Mouse (Mus musculus) heart, postnatal 10 days (tissue): ENCODE measurements around the gene Gatad2b. TPM values are rescaled to one million over a fixed set of nuclear protein-coding genes. Genes with fewer than 3 reads are reported as not detected.
"Not testable (repeated sequence)": the region's sequence is repeated elsewhere in the genome, so short reads cannot be mapped to it uniquely, and the experiment has no call there.

Experiments used
- DNase-seq, 2 experiments: peaks; one replicate each; pipeline ENCODE4 v3.0.0; 2021
- intact Hi-C: fragments of 180-260 bp; cut with DNase I; formaldehyde crosslinking; loops from one replicate; pipeline ENCODE4 v1.15.1; 2025
- total RNA-seq, 2 experiments: library from RNA; stranded (reverse); gene quantifications; 2 replicates each; pipeline ENCODE4 v1.2.3; 2021

The Gatad2b gene
- total RNA-seq, 2 experiments from 2014 or later, result 56.6 to 59.5 TPM

DNA sequence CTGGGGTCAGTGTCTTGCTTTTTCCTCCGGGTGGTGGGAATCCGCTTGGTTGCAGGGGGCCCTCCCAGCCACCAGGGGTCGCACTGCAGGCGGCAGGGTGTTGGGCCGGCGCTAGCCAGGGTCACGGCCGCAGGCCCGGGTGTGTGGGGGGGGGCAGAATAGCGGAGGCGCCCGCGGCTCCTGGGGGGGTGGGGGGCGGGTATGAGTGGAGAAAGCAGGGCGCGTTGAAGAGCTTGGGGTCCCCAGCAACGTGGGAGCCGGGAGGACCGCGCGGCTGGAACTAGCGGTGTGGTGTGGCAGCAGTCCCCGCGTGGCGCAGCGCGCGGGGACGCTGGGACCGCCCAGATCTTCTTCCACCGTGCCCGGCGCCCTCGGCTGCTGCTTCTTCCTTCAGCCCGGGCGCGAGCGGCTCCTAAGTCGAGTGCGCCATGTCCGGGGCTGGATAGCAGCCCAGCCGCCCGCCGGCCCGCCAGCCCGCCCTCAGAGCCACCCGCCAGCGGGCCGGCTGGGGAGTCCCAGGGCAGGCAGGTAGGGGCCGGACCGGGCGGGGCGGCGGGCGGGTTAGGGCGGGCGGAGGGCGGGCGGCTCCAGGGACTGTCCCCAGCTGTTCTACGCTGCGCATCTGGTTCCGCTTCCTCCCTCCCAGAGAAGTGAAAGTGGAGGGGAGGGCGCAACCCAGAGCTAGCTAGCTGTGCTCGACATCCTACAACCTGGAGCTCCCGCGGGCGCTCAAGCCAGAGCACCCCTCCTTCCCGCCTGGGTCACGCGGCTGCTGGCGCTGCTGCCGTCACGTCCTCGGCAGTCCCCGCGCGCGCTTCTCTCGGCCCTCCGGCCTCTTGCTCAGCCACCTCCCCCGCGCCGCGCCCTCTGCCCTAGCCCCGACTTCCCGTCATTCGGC is 27.7 kb upstream of the Gatad2b start, which contains the start of gene Dennd4b:
Gene Dennd4b, plus strand, starts transcription at position 152 of the 898 bp plus-strand sequence.
- peak; percentile 94 to 97 for DNase-seq
- intact Hi-C loops, result loop anchor here (1.0 kb wide), 2 partner anchors 27 to 108 kb away; no protein-coding TSS in a partner anchor

DNA sequence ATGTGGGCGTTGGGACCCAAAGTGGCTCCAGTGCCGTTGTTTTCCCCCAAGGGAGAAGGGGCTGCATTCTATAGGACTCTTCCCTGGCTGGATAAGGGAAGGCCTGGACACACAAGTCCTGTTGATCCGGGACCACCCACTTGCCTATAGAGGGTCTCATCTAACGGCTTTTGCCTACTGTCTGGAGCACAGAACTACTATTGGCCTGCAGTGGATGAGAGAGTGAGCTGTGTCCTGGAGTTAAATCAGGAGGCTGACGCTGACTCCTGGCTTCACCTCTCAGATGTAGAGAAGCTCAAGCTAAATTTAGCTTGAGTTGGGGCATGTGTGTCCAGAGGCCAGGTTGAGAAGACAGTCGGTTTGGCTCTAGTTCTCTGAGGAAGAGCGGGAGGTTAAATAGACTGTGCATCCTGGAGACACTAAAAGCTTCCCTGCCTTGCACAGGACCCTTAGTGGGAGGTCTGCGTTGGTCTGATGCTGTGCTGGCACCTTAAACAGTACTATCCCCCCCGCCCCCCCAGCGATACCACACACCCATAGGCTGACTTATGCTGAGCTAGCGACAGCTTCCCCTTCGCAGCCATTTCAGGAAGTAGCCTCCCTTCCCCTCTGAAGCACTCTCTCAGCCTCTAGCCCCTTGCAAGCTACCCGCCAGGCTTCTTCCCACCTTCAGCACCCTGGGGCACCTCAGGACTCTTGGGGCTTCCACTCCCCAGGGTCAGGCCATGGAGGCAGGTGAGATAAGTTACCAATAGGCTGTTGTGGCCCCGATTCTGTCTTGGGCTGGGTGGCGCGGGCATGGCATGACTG is 26.8 kb upstream of the Gatad2b start:
- peak; percentile 54 to 83 for DNase-seq

DNA sequence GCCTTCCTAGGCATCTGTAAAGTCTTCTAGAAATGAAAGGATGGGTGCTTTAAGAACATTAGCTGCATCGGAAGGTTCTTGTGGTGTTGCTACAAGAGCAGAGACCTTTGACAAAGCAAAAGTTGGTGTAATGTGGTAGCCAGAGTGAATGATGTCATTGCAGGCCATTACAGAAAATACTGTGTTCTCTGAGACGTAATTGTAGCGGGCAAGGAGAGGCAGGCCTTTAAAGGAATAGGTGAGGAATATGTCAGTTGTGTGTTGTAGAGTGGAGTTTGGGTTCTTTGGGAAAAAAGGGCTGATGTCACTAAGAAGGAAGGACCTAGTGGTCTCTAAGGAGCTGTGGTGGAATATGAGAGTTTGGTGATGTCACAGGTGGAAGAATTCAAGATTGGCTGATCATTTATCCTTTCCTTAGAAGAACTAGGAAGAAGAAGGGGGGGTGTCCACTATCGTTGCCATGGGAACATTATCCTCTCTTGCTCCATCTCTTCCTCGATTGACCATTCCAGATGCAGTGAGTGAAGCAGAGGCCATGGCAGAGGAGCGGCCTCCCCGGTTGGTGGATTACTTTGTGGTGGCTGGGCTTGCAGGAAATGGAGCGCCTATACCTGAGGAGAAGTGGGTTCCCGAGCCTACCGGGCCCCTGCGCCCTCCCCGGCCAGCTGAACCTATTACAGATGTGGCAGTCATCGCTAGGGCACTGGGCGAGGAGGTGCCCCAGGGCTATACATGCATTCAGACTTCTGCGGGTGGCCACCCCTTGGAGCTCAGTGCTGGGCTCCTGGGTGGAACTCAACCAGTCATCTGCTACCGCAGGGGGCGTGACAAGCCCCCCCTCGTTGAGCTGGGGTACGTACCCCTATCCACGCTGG is 25.8 kb upstream of the Gatad2b start:
- intact Hi-C loops, result no loop called here
- DNase-seq, result no peak

More for the DNA sequence above, 26.8 kb upstream of the Gatad2b start:
- intact Hi-C loops, result loop anchor here (1.0 kb wide), 2 partner anchors 26 to 107 kb away; no protein-coding TSS in a partner anchor

DNA sequence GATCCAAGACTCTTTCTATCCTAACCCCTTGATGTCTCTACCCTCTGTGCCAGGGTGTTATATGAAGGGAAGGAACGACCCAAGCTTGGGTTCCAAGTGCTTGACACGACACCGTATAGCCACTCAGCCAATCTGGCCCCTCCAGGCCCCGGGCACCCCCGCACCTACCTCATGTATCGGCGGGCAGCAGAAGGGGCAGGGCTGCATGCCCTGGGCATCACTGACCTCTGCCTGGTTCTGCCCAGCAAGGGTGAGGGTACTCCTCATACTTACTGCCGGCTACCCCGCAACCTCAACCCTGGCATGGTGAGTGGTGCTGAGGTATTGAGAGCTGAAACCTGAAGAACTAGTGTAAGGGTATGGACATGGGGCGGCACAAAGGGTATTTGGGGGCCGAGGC is 24.8 kb upstream of the Gatad2b start:
- intact Hi-C loops, result no loop called here
- no peak for DNase-seq

DNA sequence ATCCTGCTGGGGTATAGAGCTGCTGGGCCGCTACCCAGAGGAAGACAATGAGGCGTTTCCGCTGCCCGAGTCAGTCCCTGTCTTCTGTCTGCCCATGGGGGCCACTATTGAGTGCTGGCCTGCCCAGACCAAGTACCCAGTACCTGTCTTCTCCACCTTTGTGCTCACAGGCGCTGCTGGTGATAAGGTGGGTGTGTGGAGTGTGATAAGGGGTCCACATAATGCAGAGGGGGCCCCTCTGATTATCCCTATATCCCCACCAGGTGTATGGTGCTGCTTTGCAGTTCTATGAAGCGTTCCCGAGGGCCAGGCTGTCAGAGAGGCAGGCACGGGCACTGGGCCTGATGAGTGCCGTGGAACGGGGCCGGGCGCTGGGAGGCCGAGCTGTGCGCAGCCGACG is 24.0 kb upstream of the Gatad2b start:
- intact Hi-C loops, result no loop called here
- no peak for DNase-seq

DNA sequence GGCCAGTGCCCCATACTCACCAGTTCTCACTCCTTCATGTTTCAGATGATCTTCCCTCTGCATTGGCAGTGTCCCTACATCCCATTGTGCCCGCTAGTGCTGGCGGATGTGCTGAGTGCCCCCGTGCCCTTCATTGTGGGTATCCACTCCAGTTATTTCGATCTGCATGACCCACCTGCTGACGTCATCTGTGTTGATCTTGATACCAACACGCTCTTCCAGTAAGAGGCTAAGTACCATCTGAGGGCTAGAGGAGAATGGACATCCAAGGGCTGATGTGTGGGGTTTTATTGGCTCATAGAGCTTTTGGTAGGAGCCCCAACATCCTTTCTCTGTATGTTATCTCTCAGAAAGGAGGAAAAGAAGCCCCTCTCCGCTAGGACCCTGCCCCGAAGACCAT is 22.2 kb upstream of the Gatad2b start:
- no peak for DNase-seq
- intact Hi-C loops, result no loop called here

DNA sequence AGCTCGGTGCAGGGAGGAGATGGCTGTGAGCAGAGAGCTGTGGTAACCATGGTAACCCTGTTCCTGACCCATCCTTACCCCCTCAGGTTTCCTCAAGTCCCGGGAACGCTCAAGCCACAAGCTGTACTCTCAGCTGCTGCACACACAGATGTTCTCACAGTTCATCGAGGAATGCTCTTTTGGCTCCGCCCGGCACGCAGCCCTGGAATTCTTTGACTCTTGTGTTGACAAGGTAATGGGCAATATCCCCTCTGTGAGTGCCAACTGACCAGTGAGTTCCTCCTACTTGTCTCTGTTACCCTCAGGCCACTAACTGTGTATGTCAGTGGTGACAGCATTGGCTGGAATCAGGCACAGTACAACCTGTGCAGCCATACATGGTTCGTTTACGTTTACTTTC is 20.8 kb upstream of the Gatad2b start:
- no peak for DNase-seq
- intact Hi-C loops, result no loop called here

DNA sequence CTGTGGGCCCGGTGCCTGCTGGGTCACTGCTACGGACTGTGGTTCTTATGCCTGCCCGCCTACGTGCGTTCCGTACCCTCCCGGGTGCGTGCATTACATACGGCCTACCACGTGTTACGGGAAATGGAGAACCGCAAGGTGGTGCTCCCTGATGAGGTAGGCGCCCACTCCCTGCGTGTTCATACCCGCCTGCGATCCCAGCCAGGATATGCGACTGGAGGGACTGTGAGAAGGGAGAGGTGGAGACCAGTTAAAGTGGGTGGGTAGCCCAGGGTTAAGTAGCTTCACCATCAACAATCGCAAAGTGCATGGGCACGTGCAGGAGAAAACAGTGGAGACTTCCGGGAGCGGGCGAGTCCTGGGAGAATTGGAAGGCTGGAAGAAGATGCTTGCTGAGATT is 19.1 kb upstream of the Gatad2b start:
- no peak for DNase-seq
- intact Hi-C loops, result no loop called here

DNA sequence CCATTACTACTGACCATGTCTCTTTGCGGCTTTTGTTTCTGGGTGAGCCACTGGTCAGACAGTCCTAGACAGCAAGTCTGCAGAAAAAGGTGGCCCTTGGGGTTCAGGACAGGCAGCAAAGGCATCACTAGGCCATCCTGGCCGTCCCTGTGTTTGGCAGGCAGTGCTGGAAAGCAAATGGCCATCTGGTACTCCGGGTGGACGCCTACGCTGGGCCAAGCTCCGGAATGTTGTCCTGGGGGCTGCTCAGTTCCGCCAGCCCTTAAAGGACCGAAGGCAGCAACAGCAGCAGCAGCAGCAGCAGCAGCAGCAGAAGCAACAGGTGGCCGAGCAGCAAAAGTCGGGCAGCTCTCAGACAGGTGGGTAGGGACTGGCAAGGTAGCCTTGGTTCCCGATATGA is 17.7 kb upstream of the Gatad2b start:
- intact Hi-C loops, result no loop called here
- no peak for DNase-seq

DNA sequence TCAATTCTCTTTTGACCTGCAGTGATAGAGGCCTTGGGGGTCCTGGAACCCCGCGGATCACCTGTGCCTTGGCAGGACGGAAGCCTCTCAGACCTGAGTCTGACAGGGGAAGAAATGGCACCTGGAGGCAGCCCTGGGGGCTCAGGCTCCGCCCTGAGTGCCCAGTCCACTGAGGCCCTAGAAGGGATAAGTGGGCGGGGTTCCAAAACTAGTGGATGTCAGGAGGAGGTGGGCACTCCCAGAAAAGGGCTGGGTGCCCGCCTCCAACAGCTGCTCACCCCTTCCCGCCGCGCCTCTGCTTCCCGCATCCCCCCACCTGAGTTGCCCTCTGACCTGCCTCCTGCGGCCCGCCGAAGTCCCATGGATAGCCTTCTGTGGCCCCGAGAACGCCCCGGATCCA is 16.1 kb upstream of the Gatad2b start:
- intact Hi-C loops, result no loop called here
- DNase-seq, result no peak

DNA sequence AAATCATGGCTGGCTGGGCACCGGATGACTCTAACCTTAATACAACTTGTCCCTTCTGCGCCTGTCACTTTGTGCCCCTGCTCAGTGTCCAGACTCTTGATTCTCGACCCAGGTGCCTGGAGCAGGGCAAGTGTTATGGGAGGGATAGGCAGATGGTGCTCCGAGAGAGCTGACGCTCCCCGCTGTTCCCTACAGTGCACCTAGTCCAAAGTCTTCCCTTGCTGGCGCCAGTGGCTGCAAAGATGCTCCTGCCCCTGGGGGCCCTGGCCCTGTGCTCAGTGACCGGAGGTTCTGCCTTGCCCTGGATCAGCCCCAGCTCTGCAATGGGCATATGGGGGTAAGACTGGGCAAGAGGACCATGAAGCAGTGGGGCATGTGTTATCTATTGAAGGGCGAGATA is 15.2 kb upstream of the Gatad2b start:
- intact Hi-C loops, result no loop called here
- DNase-seq, result no peak

DNA sequence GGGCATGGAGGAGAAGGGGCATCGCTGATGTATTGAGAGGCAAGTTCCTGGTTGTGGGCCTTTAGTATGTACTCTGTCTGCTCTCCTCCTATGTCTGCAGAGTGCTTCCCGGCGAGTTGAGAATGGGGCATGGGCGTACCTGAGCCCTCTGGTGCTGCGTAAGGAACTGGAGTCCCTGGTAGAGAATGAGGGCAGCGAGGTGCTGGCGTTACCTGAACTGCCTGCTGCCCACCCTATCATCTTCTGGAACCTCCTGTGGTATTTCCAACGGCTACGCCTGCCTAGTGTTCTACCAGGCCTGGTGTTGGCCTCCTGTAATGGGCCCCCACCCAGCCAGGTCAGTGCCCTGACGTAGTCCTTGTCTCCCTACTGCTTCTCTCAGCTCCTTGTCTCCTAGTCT is 14.8 kb upstream of the Gatad2b start:
- intact Hi-C loops, result no loop called here
- DNase-seq, result no peak

DNA sequence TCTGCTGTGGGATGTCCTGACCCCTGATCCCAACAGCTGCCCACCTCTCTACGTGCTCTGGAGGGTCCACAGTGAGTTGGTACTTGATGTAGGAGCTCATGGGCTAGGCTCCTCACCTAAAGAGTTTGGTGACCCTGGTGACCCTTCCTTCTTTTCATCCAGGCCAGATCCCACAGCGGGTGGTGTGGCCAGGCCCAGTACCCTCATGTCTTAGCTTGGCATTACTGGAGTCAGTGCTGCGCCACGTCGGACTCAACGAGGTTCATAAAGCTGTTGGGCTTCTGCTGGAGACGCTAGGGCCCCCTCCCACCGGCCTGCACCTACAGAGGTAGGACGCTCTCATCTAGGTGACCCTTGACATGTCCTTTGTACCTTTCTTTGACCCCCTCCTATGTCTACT is 13.8 kb upstream of the Gatad2b start:
- intact Hi-C loops, result no loop called here

DNA sequence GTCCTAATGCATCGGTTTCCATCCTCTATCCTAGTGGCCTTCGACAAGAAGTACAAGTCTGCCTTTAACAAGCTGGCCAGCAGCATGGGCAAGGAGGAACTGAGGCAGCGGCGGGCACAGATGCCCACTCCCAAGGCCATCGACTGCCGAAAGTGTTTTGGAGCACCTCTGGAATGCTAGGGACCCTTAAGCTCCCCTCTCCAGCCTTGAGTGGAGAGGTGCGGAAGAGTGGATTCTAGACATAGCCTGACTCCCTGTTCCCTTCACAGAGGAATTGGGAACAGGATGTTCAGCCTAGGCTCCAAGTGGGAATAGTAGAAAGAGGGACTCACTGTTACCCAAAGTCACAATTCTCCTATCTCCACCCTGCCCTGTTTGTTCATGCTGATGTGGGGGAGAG is 13.2 kb upstream of the Gatad2b start:
- intact Hi-C loops, result no loop called here
- DNase-seq, result no peak

More for the DNA sequence above, 13.8 kb upstream of the Gatad2b start:
- DNase-seq, result no peak

DNA sequence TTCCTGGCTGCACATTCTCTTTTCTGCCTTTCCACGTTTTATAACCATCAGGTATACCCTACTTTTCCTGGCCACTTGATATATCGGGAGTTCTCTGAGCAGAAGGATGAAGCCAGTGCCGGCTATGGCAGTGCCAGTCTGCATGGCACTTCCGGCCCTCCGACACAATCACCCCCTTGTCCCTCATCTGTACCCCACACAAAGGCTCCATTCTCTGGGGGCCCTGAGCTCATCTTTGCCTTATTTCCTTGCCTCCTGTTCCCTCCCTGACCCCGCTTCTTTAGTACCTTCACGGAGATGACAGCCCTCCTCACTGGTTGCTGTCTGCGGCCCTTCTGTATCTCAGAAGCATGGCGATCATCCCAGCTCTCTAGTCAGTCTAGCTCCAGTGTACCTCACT is 12.3 kb upstream of the Gatad2b start:
- intact Hi-C loops, result no loop called here
- DNase-seq, result no peak

DNA sequence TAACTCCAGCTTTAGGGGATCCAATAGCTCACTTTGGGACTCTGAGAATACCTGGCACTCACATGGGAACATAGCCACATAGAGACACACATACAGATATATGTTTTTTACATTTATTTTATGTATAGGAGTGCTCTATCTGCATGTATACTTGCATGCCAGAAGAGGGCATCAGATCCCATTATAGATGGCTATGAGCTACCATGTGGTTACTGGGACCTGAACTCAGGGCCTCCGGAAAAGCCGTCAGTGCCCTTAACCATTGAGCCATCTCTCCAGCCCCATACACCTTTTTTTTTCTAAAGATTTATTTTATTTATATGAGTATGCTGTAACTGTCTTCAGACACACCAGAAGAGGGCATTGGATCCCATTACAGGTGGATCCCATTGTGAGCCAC is 8.8 kb upstream of the Gatad2b start:
- DNase-seq, result no peak
- intact Hi-C loops, result no loop called here

DNA sequence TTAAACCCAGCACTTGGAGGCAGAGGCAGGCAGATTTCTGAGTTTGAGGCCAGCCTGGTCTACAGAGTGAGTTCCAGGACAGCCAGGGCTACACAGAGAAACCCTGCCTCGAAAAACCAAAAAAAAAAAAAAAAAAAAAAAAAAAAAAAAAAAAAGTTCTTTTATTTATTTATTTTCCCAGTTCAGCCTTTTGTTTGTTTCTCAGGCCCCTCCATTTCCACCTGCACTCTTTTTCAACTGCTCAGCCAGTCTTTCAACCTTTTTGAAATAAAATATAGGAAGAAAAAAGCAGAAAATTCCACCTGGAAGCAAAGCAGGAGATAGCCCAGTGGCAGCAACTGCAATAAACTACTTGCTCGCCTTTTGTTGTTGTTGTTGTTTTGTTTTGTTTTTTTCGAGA is 3.6 kb upstream of the Gatad2b start:
- intact Hi-C loops, DNase-seq: not testable (repeated sequence)

DNA sequence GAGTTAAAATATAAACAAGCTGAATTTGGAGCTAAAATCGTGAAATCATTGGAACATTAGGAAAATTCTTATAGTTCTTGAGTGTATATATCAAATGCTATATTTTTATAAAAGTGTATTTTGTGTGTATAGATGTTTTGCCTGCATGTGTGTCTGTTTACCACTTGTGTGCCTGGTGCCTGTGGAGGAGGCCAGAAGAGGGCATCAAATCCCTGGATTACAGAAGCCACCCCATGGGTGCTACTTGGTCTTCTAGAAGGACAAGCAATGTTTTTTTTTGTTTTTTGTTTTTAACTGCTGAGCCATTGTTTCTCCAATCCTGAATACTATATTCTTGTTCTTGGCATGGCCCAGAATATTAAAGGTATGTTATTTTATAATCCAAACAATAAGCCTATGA is 2.4 kb upstream of the Gatad2b start:
- DNase-seq, result peak in 1 of 2 experiments; percentile 22
- intact Hi-C loops, result loop anchor here (2.0 kb wide), 1 partner anchor 82 kb away; no protein-coding TSS in a partner anchor

DNA sequence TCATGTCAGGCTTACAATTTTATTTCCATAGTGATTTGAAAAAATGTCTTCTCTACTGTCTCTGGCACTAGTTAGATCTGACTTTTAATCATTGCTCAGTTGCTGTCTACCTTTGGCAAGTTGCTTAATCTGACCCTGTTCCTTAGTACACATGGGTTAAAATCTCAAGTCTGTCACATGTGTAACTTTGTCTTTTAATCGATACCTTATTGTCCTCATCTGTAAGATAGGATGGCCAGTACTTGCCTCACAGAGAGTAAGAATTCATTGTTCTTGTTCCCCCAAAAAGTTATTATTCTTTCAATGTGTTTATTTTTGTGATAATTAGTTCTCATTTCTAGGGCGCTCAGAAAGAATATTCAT is 1.0 kb upstream of the Gatad2b start:
- intact Hi-C loops, result loop anchor here (1.0 to 2.0 kb wide), 2 partner anchors 27 to 81 kb away; partner anchors contain the start of gene Dennd4b
- no peak for DNase-seq

DNA sequence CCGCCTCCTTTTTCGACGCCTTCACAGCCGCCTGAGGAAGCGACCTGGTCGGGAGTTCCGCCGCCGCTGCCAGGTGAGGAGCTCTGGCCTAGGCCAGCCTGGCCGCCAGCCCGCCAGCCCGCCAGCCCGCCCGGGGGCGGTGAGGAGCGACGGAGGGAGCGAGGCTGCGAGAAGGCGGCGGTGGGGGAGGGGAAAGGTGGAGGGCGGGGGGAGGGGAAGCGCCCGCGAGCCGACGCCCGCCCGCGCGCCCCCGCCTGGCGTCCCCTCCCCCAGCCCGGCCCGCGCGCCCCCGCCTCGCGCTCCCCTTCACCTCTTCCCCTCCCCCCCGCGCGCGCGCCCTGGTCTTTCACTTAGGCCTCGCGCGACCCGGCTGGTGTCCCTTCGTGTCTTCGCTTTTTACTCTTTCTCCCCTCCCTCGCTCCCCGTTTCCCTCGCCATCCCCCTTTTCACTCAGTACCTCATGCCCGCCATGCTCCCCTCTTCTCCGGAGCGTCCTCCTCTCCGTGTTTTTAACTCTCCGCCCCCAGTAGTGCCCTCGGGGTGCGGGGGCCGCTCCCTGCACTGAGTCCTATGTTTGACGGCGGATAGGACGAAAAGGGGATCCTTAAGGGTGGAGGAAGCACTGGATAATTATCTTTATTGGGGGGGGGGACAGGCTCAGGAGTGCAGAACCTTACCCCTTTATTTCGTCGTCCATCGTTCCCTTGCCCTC is 530 bp downstream of the Gatad2b start:
- DNase-seq, result peak; percentile 68 to 78
- intact Hi-C loops, result no loop called here
